Mouse (Mus musculus): ENCODE data around the gene Pnkd.

- TF ChIP-seq ELF1 (IDR thresholded peaks at IDR 0.05; ENCODE audit: low read depth, low read length) (no peak), MXI1 (IDR thresholded peaks at IDR 0.05; ENCODE audit: low read depth, low read length) (no peak), ZNF384 (IDR thresholded peaks at IDR 0.05; ENCODE audit: low read depth, low read length) (no peak), POLR2AphosphoS2 (IDR thresholded peaks at IDR 0.05; ENCODE audit: low read depth, low read length) (no peak), CTCF (conservative IDR thresholded peaks at IDR 0.05 in 1 of 2, IDR thresholded peaks at IDR 0.05 in 1 of 2; ENCODE audit: low read depth in 2 of 2, low read length in 2 of 2) (no peak)
Observed at GRCm38 (mm10) chr1:74392446-74392994, 107.8 kb downstream of the Pnkd start.
